ENCODE assay signal across 8 mouse cellular contexts in the genomic region with DNA sequence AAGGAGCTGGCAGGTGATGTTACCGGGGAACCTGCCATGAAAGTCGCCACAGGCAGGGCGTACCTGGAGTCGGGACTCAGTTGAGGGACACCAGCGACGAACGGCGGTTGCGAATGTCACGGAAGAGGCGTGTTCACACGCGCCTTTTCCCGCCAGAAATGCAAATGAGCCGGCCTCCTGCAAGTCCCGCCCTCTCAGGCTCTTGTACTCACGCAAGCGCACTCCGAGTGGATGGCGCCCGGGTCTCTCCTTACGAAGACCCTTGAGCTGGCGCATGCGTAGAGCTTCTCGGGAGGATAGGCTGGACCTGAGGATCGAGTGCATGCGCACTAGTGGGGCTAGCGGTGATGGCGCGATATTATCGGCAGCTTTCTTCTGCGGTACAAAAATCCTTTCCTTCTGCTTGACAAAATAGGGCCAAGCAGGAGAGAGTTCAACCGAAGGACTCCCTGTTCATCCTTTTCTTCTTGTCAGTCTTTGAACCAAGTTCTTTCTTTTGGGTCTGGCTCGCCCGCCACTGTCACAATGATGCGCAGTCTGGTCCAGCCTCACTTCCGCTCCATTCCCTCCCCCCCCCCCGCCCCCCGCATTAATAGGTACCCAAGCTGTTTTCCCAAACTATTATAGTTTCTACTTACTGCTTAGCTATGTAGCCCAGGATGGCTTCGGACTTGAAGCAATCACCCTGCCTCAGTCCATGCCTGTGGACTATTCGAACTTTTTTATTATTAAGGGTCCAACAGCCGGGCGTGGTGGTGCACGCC. TPM values are rescaled to one million over a fixed set of nuclear protein-coding genes. Genes with fewer than 3 reads are reported as not detected.
DNase-seq lines count a peak whose midpoint lies in the region; ATAC-seq and TF ChIP-seq lines count a peak whose summit lies in the region.

A gene (minus strand): TSS at position 513 of the 764 bp plus-strand sequence.

- peak within 1 kb of the TSS; percentile 46 for H3K4me3 ChIP-seq in forebrain, embryonic 12.5 days (replicated peaks)
- H3K4me3 ChIP-seq in heart, postnatal 0 days (ENCODE audit: low read depth, low read length) = peak within 1 kb of the TSS; percentile 40
- peak within 1 kb of the TSS; percentile 47 to 56 for H3K4me3 ChIP-seq in liver, embryonic 14.5 days (ENCODE audit: insufficient read depth in 1 of 2, low read depth in 2 of 2, low read length in 2 of 2)
- H3K4me3 ChIP-seq in stomach, embryonic 15.5 days (replicated peaks) = peak within 1 kb of the TSS; percentile 48

- no peak for TF ChIP-seq CTCF in heart, postnatal 0 days (IDR thresholded peaks at IDR 0.05; ENCODE audit: low read depth)
- 0 out of 2 replicates have a peak, but pooled peaks have one; percentile 10 for TF ChIP-seq CTCF in liver, embryonic 14.5 days (IDR thresholded peaks at IDR 0.05; ENCODE audit: low read depth)

- H3K4me2 ChIP-seq in forebrain, embryonic 12.5 days = peak within 1 kb of the TSS; percentile 53
- H3K4me2 ChIP-seq in heart, postnatal 0 days (ENCODE audit: low read depth, low read length) = peak within 1 kb of the TSS; percentile 60
- peak within 1 kb of the TSS; percentile 71 for H3K4me2 ChIP-seq in liver, embryonic 14.5 days (ENCODE audit: low read depth)
- H3K4me2 ChIP-seq in stomach, embryonic 15.5 days = peak within 1 kb of the TSS; percentile 63

- peak within 1 kb of the TSS; percentile 56 for H3K9ac ChIP-seq in forebrain, embryonic 12.5 days
- H3K9ac ChIP-seq in heart, postnatal 0 days (replicated peaks; ENCODE audit: low read depth, low read length) = no peak within 1 kb of the TSS
- no peak within 1 kb of the TSS; the same call in 1 of the 2 replicates for H3K9ac ChIP-seq in liver, embryonic 14.5 days (replicated peaks)
- H3K9ac ChIP-seq in stomach, embryonic 15.5 days = no peak within 1 kb of the TSS

- 0 out of 2 replicates have a peak, but pooled peaks cover 7% of the 10 kb centered on the region for H3K9me3 ChIP-seq in forebrain, embryonic 12.5 days
- no peaks in the 10 kb centered on the region for H3K9me3 ChIP-seq in heart, postnatal 0 days (replicated peaks; ENCODE audit: control insufficient read depth, low read length)
- H3K9me3 ChIP-seq in liver, embryonic 14.5 days (ENCODE audit: control insufficient read depth, low read length) = no peaks in the 10 kb centered on the region
- H3K9me3 ChIP-seq in stomach, embryonic 15.5 days = no peaks in the 10 kb centered on the region

- H3K27me3 ChIP-seq in forebrain, embryonic 12.5 days = peaks cover 24% of the 10 kb centered on the region
- H3K27me3 ChIP-seq in heart, postnatal 0 days (ENCODE audit: control insufficient read depth, insufficient read depth, low read length) = no peaks in the 10 kb centered on the region
- H3K27me3 ChIP-seq in liver, embryonic 14.5 days (ENCODE audit: control insufficient read depth, insufficient read depth, low read length) = no peaks in the 10 kb centered on the region
- no peaks in the 10 kb centered on the region for H3K27me3 ChIP-seq in stomach, embryonic 15.5 days (replicated peaks)

- WGBS in forebrain, embryonic 12.5 days = 11% methylated on average over 42 of the region's 44 CpGs
- WGBS in heart, postnatal 0 days = 10% methylated on average over 43 of the region's 44 CpGs
- WGBS in liver, embryonic 14.5 days (ENCODE audit: insufficient replicate concordance) = 5% methylated on average over 44 of the region's 44 CpGs
- 8% methylated on average over 43 of the region's 44 CpGs for WGBS in stomach, embryonic 15.5 days

- peak; percentile 97 for ATAC-seq in CD4-positive, CD25-positive, alpha-beta regulatory T cell, adult 4 months
- peak; percentile 98 for ATAC-seq in forebrain, embryonic 12.5 days (ENCODE audit: low FRiP score)
- ATAC-seq in heart, postnatal 0 days (ENCODE audit: insufficient read depth, low read depth) = peak; percentile 89
- peak; percentile 91 for ATAC-seq in liver, embryonic 14.5 days (ENCODE audit: insufficient read depth)
- ATAC-seq in stomach, embryonic 15.5 days (ENCODE audit: insufficient read depth, low FRiP score, low read depth) = peak; percentile 88

- H3K4me1 ChIP-seq in forebrain, embryonic 12.5 days = peaks cover 4% of the 10 kb centered on the region; the same call in 1 of the 2 replicates
- peaks cover 5% of the 10 kb centered on the region; the same call in 1 of the 2 replicates for H3K4me1 ChIP-seq in heart, postnatal 0 days (ENCODE audit: control insufficient read depth, insufficient read depth)
- peaks cover 0 to 7% of the 10 kb centered on the region in 2 experiments; a peak in 1 of 4 replicates for H3K4me1 ChIP-seq in liver, embryonic 14.5 days (replicated peaks; ENCODE audit: control insufficient read depth in 2 of 2, insufficient read depth in 2 of 2, low read length in 1 of 2)
- no peaks in the 10 kb centered on the region; the same call in 1 of the 2 replicates for H3K4me1 ChIP-seq in stomach, embryonic 15.5 days

- peak within 1 kb of the TSS; percentile 75 for H3K27ac ChIP-seq in forebrain, embryonic 12.5 days
- H3K27ac ChIP-seq in heart, postnatal 0 days (ENCODE audit: low read depth) = no peak within 1 kb of the TSS
- no peak within 1 kb of the TSS for H3K27ac ChIP-seq in liver, embryonic 14.5 days
- H3K27ac ChIP-seq in stomach, embryonic 15.5 days = no peak within 1 kb of the TSS; the same call in 1 of the 2 replicates

- DNase-seq in c-Kit-positive CD71-positive TER-119-positive erythroid progenitor cells, embryonic 14.5 days (ENCODE audit: low spot score) = peak; percentile 88
- DNase-seq in heart, postnatal 0 days (ENCODE audit: low spot score) = peak; percentile 83
- DNase-seq in kidney, postnatal 36 days = peak; percentile 91
- peak; percentile 79 to 83 (median 82) for DNase-seq in liver, embryonic 14.5 days (ENCODE audit: low read depth in 3 of 3, low spot score in 3 of 3)
- peak; percentile 96 for DNase-seq in neural tube, embryonic 10.5 days (ENCODE audit: extremely low spot score, low spot score)

- H3K36me3 ChIP-seq in forebrain, embryonic 12.5 days (replicated peaks) = no peaks in the 10 kb centered on the region
- H3K36me3 ChIP-seq in heart, postnatal 0 days (replicated peaks; ENCODE audit: control insufficient read depth, insufficient read depth, low read length) = no peaks in the 10 kb centered on the region
- H3K36me3 ChIP-seq in liver, embryonic 14.5 days (replicated peaks; ENCODE audit: control insufficient read depth, insufficient read depth, low read depth) = no peaks in the 10 kb centered on the region
- no peaks in the 10 kb centered on the region for H3K36me3 ChIP-seq in stomach, embryonic 15.5 days

- no peak for TF ChIP-seq EP300 in heart, postnatal 0 days (IDR thresholded peaks at IDR 0.05; ENCODE audit: low read depth)
- TF ChIP-seq EP300 in liver, embryonic 14.5 days (IDR thresholded peaks at IDR 0.05; ENCODE audit: low read depth) = no peak

RNA-seq across cellular contexts. Expression of the gene that starts here (rescaled TPM):
- not detected for polyA plus RNA-seq in CD4-positive, CD25-positive, alpha-beta regulatory T cell, adult 4 months (2017; shearing (Covaris generic))
- polyA plus RNA-seq in forebrain, embryonic 12.5 days (2016; fragmentation: Nextera tagmentation; extraction: Ambion mirVana) = 1.2 TPM in 2 replicates
- total RNA-seq in heart, postnatal 0 days (2014; rRNA removed; ENCODE audit: low replicate concordance) = not detected in 2 replicates
- polyA plus RNA-seq in heart, postnatal 0 days (2015; fragmentation: Nextera tagmentation; extraction: Ambion mirVana) = 0.14 and 0.25 TPM in 2 replicates
- polyA plus RNA-seq in liver, embryonic 14.5 days (2012; rRNA removed) = 0.02 and 0.08 TPM in 2 replicates
- polyA plus RNA-seq in liver, embryonic 14.5 days (2014; fragmentation: Nextera tagmentation; extraction: Ambion mirVana) = not detected in 2 replicates
- 0.55 and 0.64 TPM in 2 replicates for polyA plus RNA-seq in stomach, embryonic 15.5 days (2015; fragmentation: Nextera tagmentation; extraction: Ambion mirVana)

Comparison
In these comparisons a context has a peak if more than half of its experiments do, and no peak if none do; other contexts are left out.
1. Peak in ATAC-seq in CD4-positive, CD25-positive, alpha-beta regulatory T cell, adult 4 months; RNA of the gene not detected or under 1 TPM.
2. Peak in DNase-seq, ATAC-seq, H3K4me3 ChIP-seq and H3K4me2 ChIP-seq in heart, postnatal 0 days; RNA of the gene not detected or under 1 TPM.
3. Peak in DNase-seq, ATAC-seq, H3K4me3 ChIP-seq and H3K4me2 ChIP-seq in liver, embryonic 14.5 days; RNA of the gene not detected or under 1 TPM.
4. Peak in ATAC-seq, H3K4me3 ChIP-seq and H3K4me2 ChIP-seq in stomach, embryonic 15.5 days; RNA of the gene not detected or under 1 TPM.